Mouse (Mus musculus): ENCODE measurements around the gene Cdk19.

DNA sequence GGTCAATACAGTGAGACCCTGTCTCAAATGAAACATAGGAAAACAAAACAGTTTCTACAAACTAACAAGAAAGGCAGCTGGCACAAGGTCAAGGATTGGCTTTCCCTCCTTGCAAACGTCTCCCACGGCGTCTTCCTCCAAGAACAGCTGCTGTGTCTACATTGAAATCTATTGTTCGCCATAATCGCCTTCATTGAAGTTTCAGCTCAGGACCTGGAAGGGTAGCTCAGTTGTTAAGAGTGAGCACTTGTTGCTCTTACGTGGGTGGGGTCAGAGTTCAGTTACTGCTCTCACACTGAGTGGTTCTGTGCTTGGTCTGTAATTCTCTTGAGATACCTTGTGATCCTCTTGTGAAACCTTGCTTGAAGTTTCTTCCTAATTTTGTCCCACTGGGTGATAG, 6.5 kb upstream of the Cdk19 start:
- TF ChIP-seq ZC3H11A (IDR thresholded peaks at IDR 0.05; ENCODE audit: low read depth, low read length) (no peak), CHD2 (IDR thresholded peaks at IDR 0.05; ENCODE audit: low read length) (no peak), POLR2A (IDR thresholded peaks at IDR 0.05; ENCODE audit: control insufficient read depth in 1 of 2, insufficient read depth in 1 of 2, low read depth in 1 of 2, low read length in 2 of 2, poor library complexity in 1 of 2) (no peak), CTCF (IDR thresholded peaks at IDR 0.05 in 2 of 3, conservative IDR thresholded peaks at IDR 0.05 in 1 of 3; ENCODE audit: control insufficient read depth in 1 of 3, insufficient read depth in 1 of 3, low read depth in 2 of 3, low read length in 3 of 3, poor library complexity in 1 of 3, severe bottlenecking in 1 of 3) (no peak), ETS1 (IDR thresholded peaks at IDR 0.05; ENCODE audit: low read depth, low read length) (no peak), POLR2AphosphoS2 (IDR thresholded peaks at IDR 0.05; ENCODE audit: low read length) (no peak), EP300 (IDR thresholded peaks at IDR 0.05; ENCODE audit: low read depth in 1 of 2, low read length in 2 of 2) (no peak), TCF12 (IDR thresholded peaks at IDR 0.05; ENCODE audit: low read depth, low read length) (no peak), RCOR1 (IDR thresholded peaks at IDR 0.05; ENCODE audit: low read depth, low read length) (no peak), TAL1 (IDR thresholded peaks at IDR 0.05; ENCODE audit: low read length) (no peak), MAX (IDR thresholded peaks at IDR 0.05; ENCODE audit: low read length) (no peak), HCFC1 (IDR thresholded peaks at IDR 0.05; ENCODE audit: low read depth, low read length) (no peak), SMC3 (IDR thresholded peaks at IDR 0.05; ENCODE audit: low read depth, low read length) (no peak), JUND (IDR thresholded peaks at IDR 0.05; ENCODE audit: low read depth, low read length) (no peak)
